Mouse (Mus musculus) liver, adult 2 months (tissue): ENCODE data around the gene Paqr7. TPM values are rescaled to one million over a fixed set of nuclear protein-coding genes. Genes with fewer than 3 reads are reported as not detected.

Source experiments
- DNase-seq: peaks from one replicate; pipeline ENCODE4 v3.0.0-alpha.2; 2011; ENCODE audit warnings: low read depth, low spot score; ENCODE audit errors: extremely low read depth
- H3K27ac ChIP-seq: fragments of 200-500 bp; replicated peaks from 2 replicates; pipeline ENCODE4 v1.5.1; 2012; ENCODE audit warnings: low read depth, mild to moderate bottlenecking, control low read depth, inconsistent platforms, low read length; ENCODE audit not compliant: insufficient read depth
- H3K27me3 ChIP-seq: fragments of 200-500 bp; 2 replicates; pipeline ENCODE4 v1.6.1; 2012; ENCODE audit warnings: mild to moderate bottlenecking, moderate library complexity, low read length, inconsistent platforms; ENCODE audit not compliant: control insufficient read depth, insufficient read depth
- H3K36me3 ChIP-seq: fragments of 200-500 bp; 2 replicates; pipeline ENCODE4 v1.6.1; 2012; ENCODE audit warnings: low read length, inconsistent platforms; ENCODE audit not compliant: control insufficient read depth, insufficient read depth
- H3K4me1 ChIP-seq: fragments of 200-500 bp; 2 replicates; pipeline ENCODE4 v1.6.1; 2011; ENCODE audit warnings: low read length; ENCODE audit not compliant: control insufficient read depth, insufficient read depth
- H3K4me3 ChIP-seq: fragments of 200-500 bp; 2 replicates; pipeline ENCODE4 v1.5.1; 2011; ENCODE audit warnings: low read depth, mild to moderate bottlenecking, control low read depth, low read length, moderate library complexity; ENCODE audit not compliant: insufficient read depth
- H3K79me2 ChIP-seq: fragments of 200-500 bp; 2 replicates; pipeline ENCODE4 v1.6.1; 2012; ENCODE audit warnings: inconsistent platforms, mild to moderate bottlenecking, low read length, moderate library complexity; ENCODE audit not compliant: control insufficient read depth, insufficient read depth
- H3K9ac ChIP-seq: fragments of 200-500 bp; 2 replicates; pipeline ENCODE4 v1.6.1; 2012; ENCODE audit warnings: low read depth, mild to moderate bottlenecking, control low read depth, inconsistent platforms, low read length
- CTCF ChIP-seq: fragments of 200-500 bp; IDR thresholded peaks from 2 replicates; pipeline ENCODE4 v1.5.1; 2011; ENCODE audit warnings: low read depth, low read length, control low read depth
- POLR2A ChIP-seq: fragments of 200-500 bp; IDR thresholded peaks from 2 replicates; pipeline ENCODE4 v1.6.1; 2011; ENCODE audit warnings: low read length, control low read depth; ENCODE audit not compliant: insufficient read depth; ENCODE audit errors: extremely low read depth
- WGBS: fragments of 180-500 bp; shearing (Covaris S2); methylation state at CpG from one replicate; pipeline ENCODE4 v1.1.7; 2018; 5-methylcytosine and 5-hydroxymethylcytosine counted together
- polyA plus RNA-seq: library from polyadenylated mRNA; depleted of rRNA; stranded (reverse); fragments of >200 nt; gene quantifications from 2 replicates; pipeline ENCODE4 v1.2.3, GENCODE M21; 2012
- total RNA-seq: library from RNA; depleted of rRNA; stranded (reverse); fragments of >200 nt; gene quantifications from 2 replicates; pipeline ENCODE4 v1.2.3, GENCODE M21; 2014

Paqr7 gene
- total and polyA plus RNA-seq, 2 experiments: 20.3 to 58.5 TPM

DNA sequence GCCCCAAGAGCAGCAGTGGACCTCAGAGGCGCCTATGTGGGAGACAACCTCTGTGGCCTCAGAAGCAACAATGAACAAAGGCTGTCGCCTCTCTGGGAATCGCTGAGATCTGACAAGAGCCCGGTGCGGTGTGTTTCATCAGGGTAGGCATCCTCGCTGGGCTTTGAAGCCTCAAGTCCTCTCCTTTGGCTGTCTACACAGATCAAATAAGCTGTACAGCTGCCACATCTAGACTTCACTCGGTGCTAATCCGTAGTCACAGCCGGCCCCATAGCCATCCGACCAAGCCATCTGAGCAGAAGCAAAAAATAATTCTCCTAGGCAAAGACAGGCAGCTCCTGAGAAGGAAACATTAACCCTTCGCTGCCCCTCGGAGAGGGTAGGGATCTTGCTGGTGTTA lies 30.7 kb upstream of the Paqr7 start:
- TF ChIP-seq POLR2A (no peak), CTCF (no peak)
- Histone ChIP-seq H3K9ac (no peak overlapping the region), H3K79me2 (no peaks in the 10 kb centered on the region), H3K4me1 (peaks cover 4% of the 10 kb centered on the region), H3K36me3 (no peaks in the 10 kb centered on the region), H3K4me3 (no peak overlapping the region), H3K27ac (no peak overlapping the region), H3K27me3 (no peaks in the 10 kb centered on the region)
- no peak for DNase-seq
- WGBS: 67% methylated on average over 12 of the region's 12 CpGs

DNA sequence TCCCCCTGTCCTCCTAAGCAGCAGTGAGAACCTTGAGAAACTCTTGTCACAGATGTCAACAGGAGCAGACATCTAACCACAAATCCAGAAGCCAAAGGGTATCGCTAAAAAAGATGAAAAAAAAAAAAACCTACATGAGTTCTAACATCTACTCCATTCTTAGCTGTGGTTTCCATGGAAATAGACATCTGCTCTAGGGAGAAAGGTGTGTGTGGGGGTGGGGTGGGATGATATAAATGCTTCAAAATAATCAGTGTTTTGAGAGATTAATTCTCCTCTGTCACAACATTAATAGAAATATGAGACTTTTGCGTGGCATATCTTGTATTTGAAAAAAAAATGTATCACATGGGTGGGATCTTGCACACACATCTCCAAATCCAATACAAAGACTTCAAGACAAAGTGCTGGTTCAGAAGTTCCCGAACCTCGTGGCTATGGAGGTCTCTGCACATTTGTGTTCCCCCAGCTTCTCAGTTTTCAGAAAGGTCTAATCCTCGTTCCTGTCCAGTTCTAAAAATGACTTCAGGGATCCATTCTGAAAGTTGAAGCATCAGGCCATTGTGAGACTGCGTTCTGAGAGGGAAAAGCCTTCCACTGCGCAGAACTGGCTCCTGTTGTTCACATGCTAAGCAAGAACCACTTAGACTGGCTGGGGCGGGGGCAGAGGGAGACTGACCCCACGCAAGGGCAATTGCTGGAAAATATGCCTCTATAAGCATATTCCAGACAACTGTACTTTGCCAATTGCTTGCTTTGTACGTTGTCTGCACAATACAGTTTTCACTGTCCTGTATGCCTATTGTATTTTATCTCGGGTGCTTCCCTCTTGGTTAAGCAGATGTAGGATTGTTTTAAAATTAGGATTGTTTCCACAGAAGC lies 29.9 kb upstream of the Paqr7 start:
- DNase-seq: no peak
- TF ChIP-seq CTCF: no peak
- TF ChIP-seq POLR2A: no peak
- no peak overlapping the region for H3K9ac ChIP-seq
- peaks cover 4% of the 10 kb centered on the region for H3K4me1 ChIP-seq
- no peak overlapping the region for H3K4me3 ChIP-seq
- 77% methylated on average over 11 of the region's 11 CpGs for WGBS
- no peak overlapping the region for H3K27ac ChIP-seq
- H3K27me3 ChIP-seq: no peaks in the 10 kb centered on the region
- H3K79me2 ChIP-seq: no peaks in the 10 kb centered on the region
- no peaks in the 10 kb centered on the region for H3K36me3 ChIP-seq

DNA sequence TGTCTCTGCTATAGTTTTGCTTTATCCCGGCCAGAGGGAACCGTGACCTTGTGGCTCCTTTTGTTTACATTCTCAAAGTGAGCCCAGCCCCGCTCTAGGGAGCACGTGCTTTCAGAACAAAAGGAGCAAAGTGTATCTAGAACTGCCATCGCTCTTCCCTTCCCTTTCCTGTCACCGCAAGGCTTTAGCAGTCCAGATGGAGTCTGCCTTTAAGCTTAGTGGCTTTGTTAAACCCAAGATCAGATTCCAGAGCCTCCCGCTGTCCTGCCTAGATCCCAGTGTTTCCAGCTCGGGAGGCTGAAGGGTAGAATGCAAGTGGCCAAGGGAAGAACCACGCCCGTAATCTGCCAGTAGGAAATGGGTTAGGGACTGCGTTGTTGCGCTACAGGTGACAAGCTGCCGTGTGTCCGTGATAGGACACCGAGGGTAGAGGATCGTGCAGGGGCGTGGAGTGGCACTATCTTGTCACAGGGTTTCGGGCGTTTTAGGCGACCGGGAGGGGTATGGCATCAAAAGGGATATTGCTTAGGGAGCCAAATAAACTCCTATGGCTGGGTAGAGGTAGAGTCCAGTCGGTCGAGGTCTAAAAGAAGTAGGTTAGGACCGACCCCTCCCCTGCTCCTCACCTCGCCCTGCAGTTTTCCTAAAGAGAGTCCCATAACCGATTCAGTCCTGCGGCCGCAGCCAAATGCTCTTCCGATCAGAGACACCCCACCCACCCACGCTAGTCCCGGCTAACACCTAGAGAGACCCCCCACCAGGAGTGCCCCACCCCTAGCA lies 28.9 kb upstream of the Paqr7 start:
- DNase-seq: peak; percentile 54
- Histone ChIP-seq H3K4me3 (peak overlapping the region; percentile 32), H3K4me1 (peaks cover 4% of the 10 kb centered on the region), H3K79me2 (no peaks in the 10 kb centered on the region), H3K27ac (no peak overlapping the region), H3K9ac (peak overlapping the region; percentile 55), H3K27me3 (no peaks in the 10 kb centered on the region), H3K36me3 (no peaks in the 10 kb centered on the region)
- WGBS: under 1% methylated on average over 31 of the region's 31 CpGs
- no peak for TF ChIP-seq CTCF
- no peak for TF ChIP-seq POLR2A

DNA sequence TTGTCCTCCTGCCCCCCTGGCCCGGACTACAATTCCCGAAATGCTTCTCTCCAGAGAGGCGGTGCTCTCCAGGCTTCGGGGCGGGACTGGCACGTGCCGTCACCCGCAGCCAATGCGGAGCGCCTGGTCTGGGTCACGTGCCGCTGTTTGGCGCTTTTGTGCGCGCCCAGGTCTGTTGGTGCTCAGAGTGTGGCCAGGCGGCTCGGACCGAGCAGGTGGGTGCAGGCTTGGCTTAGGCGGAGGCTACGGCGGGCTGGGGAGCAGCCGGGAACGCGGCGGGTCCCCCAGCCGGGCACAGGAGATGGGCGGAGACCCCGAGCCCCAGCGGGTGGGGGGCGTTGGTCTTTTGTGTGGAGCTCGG lies 28.3 kb upstream of the Paqr7 start, which contains the start of gene Stmn1:
Stmn1 (plus strand) TSS at position 106 of the 361 bp plus-strand sequence.
- Histone ChIP-seq H3K79me2 (no peaks in the 10 kb centered on the region), H3K27ac (no peak within 1 kb of the TSS), H3K4me1 (peaks cover 4% of the 10 kb centered on the region), H3K27me3 (no peaks in the 10 kb centered on the region), H3K9ac (peak within 1 kb of the TSS; percentile 55), H3K4me3 (peak within 1 kb of the TSS; percentile 69), H3K36me3 (no peaks in the 10 kb centered on the region)
- TF ChIP-seq POLR2A (peak; percentile 97), CTCF (no peak)
- 1% methylated on average over 31 of the region's 31 CpGs for WGBS
- DNase-seq: peak; percentile 80

GRCm38 (mm10) chr4:134468578-134469266 lies 27.8 kb upstream of the Paqr7 start:
- Histone ChIP-seq H3K4me3 (peak overlapping the region; percentile 69), H3K4me1 (peaks cover 4% of the 10 kb centered on the region), H3K27me3 (no peaks in the 10 kb centered on the region), H3K79me2 (no peaks in the 10 kb centered on the region), H3K9ac (peak overlapping the region; percentile 29), H3K27ac (no peak overlapping the region), H3K36me3 (no peaks in the 10 kb centered on the region)
- TF ChIP-seq CTCF: no peak
- TF ChIP-seq POLR2A: no peak
- peak; percentile 58 for DNase-seq
- WGBS: under 1% methylated on average over 66 of the region's 68 CpGs
